Mouse (Mus musculus) right cerebral cortex, postnatal 25 days (tissue): ENCODE measurements around the gene Ccni.

Experiments
- DNase-seq: peaks from one replicate; pipeline ENCODE4 v3.0.0; 2022

Ccni gene

DNA sequence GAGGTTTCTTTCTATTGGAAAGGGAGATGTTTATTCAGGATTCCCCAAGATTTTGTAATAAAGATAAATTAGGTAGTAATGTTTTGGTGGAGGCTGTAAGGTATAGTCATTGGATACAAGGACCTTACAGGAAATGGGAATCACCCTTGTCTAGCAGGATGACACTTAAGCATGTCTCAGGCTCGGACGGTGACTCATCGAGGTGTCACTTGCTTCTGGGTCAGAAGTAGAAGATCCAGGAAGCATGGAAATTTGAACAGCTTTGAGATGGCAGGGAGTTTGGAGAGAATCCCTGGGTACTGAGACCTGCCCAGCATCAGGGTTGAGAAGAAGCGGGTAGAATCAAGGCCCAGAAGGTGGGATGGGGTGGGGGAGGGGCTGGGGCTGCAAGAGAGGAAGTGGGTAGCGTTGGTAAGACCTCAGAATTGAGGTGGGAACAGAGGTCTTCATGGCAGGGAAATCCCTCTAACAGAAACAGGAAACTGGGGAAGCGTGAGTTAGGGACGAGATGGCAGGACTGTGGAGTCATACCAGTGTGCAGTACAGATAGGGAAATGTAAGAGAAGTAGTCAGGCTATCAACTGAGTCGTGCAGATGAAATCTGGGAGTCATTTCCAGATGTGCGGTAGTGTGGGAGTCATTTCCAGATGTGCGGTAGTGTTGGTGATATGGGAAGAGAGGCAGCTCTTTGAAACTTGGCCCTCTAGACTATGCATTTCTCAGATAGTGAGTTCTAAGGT lies 70.8 kb downstream of the Ccni start:
- DNase-seq: no peak

DNA sequence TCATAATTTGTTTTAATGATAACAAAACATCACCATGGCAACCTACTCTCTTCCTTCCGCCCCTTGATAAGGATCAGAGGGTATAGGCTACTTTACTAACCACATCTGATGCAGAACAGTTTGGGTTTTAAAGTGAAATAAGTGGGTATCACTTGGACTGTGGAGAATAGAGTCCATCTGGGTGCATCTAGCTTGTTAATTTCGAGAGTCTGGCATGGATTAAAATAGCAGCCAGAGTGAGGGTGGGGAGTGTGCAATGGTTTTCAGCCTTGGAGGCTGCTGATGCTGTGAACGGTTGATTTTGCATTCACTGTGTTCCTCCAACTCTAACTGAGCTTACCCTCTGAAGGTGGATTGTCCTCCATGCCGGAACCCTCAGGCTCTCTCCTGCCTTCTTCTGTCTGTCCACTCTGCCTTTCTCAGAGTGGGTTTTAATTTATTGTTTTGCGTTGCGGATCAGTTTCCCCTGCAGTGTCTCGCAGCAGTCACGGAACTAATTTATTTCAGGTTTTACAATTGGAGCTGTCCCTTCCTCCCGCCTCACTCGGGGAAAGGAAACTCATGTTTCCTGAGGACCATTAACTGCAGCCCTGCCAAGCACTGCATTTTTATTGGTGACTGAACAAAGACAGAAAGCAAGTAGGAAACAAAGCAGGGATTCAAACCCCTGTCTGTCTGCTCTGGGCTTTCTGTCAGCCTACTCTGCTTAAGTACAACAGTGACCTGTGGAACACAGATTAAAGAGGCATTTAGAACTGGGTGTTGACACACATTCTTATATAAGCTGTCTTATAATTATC lies 72.7 kb downstream of the Ccni start:
- DNase-seq: no peak
